Mouse (Mus musculus) bone marrow, adult 2 months (tissue): ENCODE results near the gene Tmem38b. TPM values are rescaled to one million over a fixed set of nuclear protein-coding genes. Genes with fewer than 3 reads are reported as not detected.

Source experiments
- H3K27ac ChIP-seq: fragments of 200-500 bp; 2 replicates; pipeline ENCODE4 v1.5.1; 2012; ENCODE audit warnings: low read depth, mild to moderate bottlenecking, control low read depth, inconsistent platforms, low read length; ENCODE audit not compliant: control insufficient read depth, poor library complexity, insufficient read depth
- H3K4me1 ChIP-seq: fragments of 200-500 bp; 2 replicates; pipeline ENCODE4 v1.6.1; 2011; ENCODE audit warnings: low read length; ENCODE audit not compliant: control insufficient read depth, insufficient read depth
- H3K4me3 ChIP-seq: fragments of 200-500 bp; replicated peaks from 2 replicates; pipeline ENCODE3; 2011; ENCODE audit warnings: mild to moderate bottlenecking, low read depth, low read length, control low read depth; ENCODE audit not compliant: control insufficient read depth
- CTCF ChIP-seq: fragments of 200-500 bp; IDR thresholded peaks from 2 replicates; pipeline ENCODE4 v1.5.1; 2011; ENCODE audit warnings: low read length, control low read depth; ENCODE audit not compliant: control insufficient read depth, insufficient read depth
- POLR2A ChIP-seq: fragments of 200-500 bp; IDR thresholded peaks from 2 replicates; pipeline ENCODE4 v1.6.1; 2011; ENCODE audit warnings: low read depth, mild to moderate bottlenecking, control low read depth, low read length, borderline replicate concordance; ENCODE audit not compliant: control insufficient read depth
- WGBS: fragments of 180-500 bp; shearing (Covaris S2); methylation state at CpG from one replicate; pipeline ENCODE4 v1.1.7; 2018; 5-methylcytosine and 5-hydroxymethylcytosine counted together
- polyA plus RNA-seq: library from polyadenylated mRNA; stranded (reverse); fragments of >200 nt; gene quantifications from 2 replicates; pipeline ENCODE4 v1.2.4, GENCODE M21; 2011; ENCODE audit warnings: low replicate concordance; ENCODE audit not compliant: missing spikeins, insufficient read depth, insufficient read length

The Tmem38b gene
- polyA plus RNA-seq, 1 experiment = 3.8 TPM

DNA sequence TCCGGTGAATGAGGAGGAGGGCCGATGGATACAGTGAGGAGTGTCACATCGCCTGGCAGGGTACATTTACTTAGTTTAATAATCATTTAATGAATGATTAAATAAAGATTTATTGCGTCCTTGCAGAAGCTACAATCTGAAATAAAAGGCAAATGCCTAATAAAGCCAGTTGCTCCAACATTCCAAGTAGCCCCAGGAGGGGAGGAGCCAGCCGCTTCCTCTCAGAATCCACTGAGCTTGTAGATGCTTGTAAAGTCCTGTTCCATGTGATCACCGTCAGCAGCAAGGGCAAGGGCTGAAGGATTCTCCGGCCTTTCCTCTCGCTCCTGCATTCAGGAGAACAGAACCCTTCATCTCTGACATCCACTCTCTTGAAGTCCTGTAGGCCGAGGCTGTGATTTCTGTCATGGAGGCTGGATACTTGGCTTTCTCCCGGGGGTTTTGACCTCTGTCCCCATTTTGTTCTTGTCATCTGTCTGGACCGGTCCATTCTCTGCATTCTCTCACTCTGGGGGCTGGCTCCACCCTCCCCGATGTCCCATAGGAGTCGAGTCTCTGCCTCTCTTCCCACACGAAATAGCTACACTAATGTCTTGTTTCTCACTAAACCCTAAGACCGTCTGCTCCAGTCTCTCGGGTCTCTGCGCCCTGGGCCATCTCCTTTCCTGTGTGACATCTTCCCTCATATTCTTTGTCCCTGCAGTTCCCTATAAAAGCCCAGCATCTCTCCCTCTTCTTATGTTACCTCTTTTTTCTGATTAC, 57.3 kb downstream of the Tmem38b start:
- no peak overlapping the region for H3K27ac ChIP-seq
- TF ChIP-seq CTCF = no peak
- TF ChIP-seq POLR2A = no peak
- no peak overlapping the region for H3K4me3 ChIP-seq
- WGBS = 82% methylated on average over 17 of the region's 17 CpGs
- no peaks in the 10 kb centered on the region for H3K4me1 ChIP-seq

DNA sequence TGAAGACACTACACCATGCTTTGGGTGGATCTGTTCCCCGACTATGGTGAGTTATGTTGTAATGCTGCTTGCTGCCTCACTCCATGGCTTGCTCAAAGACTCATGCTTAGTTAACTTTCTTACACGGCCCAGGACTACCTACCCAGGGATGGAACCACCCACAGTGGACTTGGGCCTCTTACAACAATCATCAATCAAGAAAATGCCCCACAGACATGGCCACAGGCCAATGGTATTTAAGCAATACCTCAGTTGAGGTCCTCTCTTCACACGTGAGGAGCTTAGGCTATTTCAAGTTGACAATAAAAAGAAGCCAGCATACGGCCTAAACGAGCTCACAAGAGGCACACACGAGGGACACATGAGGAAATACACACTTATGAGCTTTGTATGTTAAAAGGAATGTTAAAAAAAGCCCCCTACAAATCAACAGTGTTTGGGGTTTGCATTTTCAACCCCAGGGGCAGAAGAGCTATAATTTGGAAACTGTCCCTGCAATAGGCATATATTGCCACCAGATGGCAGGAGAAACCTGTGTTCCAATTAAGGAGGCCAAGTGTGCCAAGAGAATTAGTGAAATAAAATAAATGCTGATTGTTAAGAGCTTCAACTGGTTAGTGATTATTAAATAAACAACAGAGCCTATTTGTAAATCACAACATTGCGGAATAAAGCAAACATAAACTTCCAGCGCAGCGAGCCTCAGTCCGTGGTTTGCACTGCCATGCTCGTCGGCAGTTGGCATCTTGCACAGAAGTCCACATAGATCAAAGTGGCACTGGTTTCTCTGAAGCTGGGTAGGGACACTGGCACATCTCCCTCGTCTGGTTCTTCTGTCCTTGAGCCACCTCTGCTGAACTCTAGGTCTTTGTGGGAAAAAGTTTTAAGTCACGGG, 58.8 kb downstream of the Tmem38b start:
- Histone ChIP-seq H3K4me3 (no peak overlapping the region), H3K4me1 (no peaks in the 10 kb centered on the region), H3K27ac (no peak overlapping the region)
- WGBS = 59% methylated on average over 14 of the region's 14 CpGs
- TF ChIP-seq POLR2A = no peak
- no peak for TF ChIP-seq CTCF

DNA sequence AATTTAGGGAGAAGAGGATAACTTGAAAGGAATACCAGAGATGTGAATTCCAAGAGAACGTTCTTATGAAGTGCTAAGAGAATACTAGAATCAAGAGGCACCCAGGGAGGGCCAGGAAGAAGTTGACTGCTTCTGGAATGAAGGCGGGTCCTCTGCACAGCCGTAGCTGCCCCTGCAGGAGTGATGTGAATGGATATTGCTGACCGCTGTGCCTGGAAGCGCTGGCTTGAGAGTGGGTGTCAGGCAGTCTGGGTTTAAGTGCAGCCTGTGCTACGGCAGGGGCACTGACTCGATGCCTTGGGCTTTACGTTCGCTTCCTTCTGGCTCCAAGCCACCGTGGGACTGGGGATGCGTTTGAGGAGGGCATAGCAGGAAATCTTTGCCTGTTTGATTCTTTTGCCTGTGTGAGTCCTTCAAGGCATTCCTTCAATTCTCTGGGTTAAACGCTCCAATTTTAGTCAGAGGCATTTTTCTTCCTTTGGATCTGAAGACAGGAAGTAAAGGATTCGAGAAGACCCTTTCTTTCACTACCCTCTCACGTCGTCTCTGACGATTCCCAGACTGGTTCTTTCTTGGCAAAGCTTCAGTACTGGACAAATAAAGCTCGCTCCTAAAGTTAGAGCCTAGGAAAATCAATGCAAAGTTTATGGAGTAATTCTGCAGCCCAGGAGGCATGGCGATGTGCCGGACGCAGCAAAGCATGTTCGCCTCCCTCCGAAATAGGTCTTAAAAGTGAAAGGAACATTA, 60.7 kb downstream of the Tmem38b start:
- 68% methylated on average over 22 of the region's 22 CpGs for WGBS
- H3K27ac ChIP-seq = no peak overlapping the region
- H3K4me1 ChIP-seq = no peaks in the 10 kb centered on the region
- TF ChIP-seq CTCF = no peak
- TF ChIP-seq POLR2A = no peak
- no peak overlapping the region for H3K4me3 ChIP-seq

GRCm38 (mm10) chr4:53895335-53895734, 69.5 kb downstream of the Tmem38b start:
- TF ChIP-seq CTCF = no peak
- no peak for TF ChIP-seq POLR2A
- WGBS = 19% methylated on average over 1 of the region's 1 CpGs

GRCm38 (mm10) chr4:53896150-53896833, 70.4 kb downstream of the Tmem38b start:
- no peak for TF ChIP-seq POLR2A
- H3K4me1 ChIP-seq = no peaks in the 10 kb centered on the region; the same call in 1 of the 2 replicates
- H3K27ac ChIP-seq = no peak overlapping the region
- 62% methylated on average over 7 of the region's 7 CpGs for WGBS
- H3K4me3 ChIP-seq = no peak overlapping the region

More at GRCm38 (mm10) chr4:53895335-53895734, 69.5 kb downstream of the Tmem38b start:
- Histone ChIP-seq H3K4me1 (no peaks in the 10 kb centered on the region; the same call in 1 of the 2 replicates), H3K27ac (no peak overlapping the region), H3K4me3 (no peak overlapping the region)

GRCm38 (mm10) chr4:53900386-53900971, 74.6 kb downstream of the Tmem38b start:
- WGBS = 36% methylated on average over 6 of the region's 6 CpGs
- Histone ChIP-seq H3K27ac (no peak overlapping the region), H3K4me1 (no peaks in the 10 kb centered on the region; the same call in 1 of the 2 replicates), H3K4me3 (no peak overlapping the region)
- no peak for TF ChIP-seq POLR2A

GRCm38 (mm10) chr4:53904335-53904734, 78.5 kb downstream of the Tmem38b start:
- Histone ChIP-seq H3K4me1 (no peaks in the 10 kb centered on the region; the same call in 1 of the 2 replicates), H3K27ac (no peak overlapping the region), H3K4me3 (no peak overlapping the region)
- 71% methylated on average over 7 of the region's 7 CpGs for WGBS
- TF ChIP-seq CTCF = no peak
- TF ChIP-seq POLR2A = no peak

GRCm38 (mm10) chr4:53905537-53905936, 79.7 kb downstream of the Tmem38b start:
- TF ChIP-seq CTCF (peak; percentile 55; the same call in 1 of the 2 replicates), POLR2A (no peak)
- no peak overlapping the region for H3K4me3 ChIP-seq
- 46% methylated on average over 6 of the region's 6 CpGs for WGBS
- H3K4me1 ChIP-seq = no peaks in the 10 kb centered on the region; the same call in 1 of the 2 replicates
- H3K27ac ChIP-seq = no peak overlapping the region
